Mouse (Mus musculus) brain, embryonic 18.5 days (tissue): ENCODE measurements at regions not wholly inside any gene's neighbourhood (a gene's known extent, or its start where the extent isn't known, plus 50 kb on each side); places are given as distances from the start of the nearest gene placed in this dataset.
A peak's percentile ranks its signal among the peaks of the same experiment; 100 is the strongest.
"Not testable (repeated sequence)": the region's sequence is repeated elsewhere in the genome, so short reads cannot be mapped to it uniquely, and the experiment has no call there.

ENCODE experiments used
- DNase-seq: peaks from one replicate; pipeline ENCODE4 v3.0.0-alpha.2; 2012; ENCODE audit warnings: low read depth, low spot score

GRCm38 (mm10) chr17:4871267-4871666 lies 122.9 kb upstream of the Arid1b start:
- no peak for DNase-seq

- no peak for DNase-seq
These were observed 119.7 kb upstream of the Arid1b start for GRCm38 (mm10) chr17:4874459-4874858.

DNA sequence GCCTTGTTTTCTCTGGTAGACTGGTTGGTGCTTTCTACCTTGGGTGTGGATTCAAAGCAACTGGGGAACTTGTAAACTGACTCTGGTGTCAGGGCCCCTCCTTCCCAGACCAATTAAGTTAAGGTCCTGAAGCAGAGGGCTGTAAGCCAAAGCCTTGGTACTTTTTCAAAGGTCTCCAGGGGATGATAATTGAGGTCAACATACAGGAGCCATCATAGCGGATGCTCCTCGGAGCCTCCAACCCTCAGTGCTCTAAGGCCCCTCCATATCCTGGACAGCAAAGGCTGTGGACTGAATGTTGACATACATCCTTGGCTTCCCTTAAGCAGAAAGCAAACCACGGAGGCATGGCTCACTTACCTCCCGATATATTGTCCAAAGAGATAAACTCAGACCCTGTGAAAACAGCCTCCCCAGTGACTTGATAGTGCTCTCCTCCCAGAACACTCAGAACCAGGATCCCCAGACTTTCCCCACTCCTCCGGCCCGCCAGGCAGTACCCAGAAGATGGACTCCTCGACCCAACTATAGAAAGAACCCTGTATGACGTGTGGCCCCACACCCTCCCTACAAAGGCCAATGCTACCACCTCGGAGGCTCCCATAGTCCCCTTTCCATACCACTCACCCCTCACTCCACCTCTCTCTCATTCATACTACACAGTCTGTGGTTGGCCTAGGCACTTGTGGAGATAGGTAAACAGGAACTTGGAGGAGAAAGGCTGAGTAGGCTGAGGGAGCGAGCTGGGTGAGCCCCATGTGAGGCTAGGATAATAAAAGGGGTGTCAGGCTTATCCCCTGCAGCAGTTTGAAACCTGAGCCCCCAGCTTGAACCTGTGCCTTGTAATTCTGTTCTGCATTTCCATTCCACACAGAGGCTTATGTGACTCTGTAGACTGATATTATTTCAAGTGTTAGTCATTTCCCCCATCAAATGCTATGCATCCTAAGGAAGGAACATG lies 118.8 kb upstream of the Arid1b start:
- no peak for DNase-seq

DNA sequence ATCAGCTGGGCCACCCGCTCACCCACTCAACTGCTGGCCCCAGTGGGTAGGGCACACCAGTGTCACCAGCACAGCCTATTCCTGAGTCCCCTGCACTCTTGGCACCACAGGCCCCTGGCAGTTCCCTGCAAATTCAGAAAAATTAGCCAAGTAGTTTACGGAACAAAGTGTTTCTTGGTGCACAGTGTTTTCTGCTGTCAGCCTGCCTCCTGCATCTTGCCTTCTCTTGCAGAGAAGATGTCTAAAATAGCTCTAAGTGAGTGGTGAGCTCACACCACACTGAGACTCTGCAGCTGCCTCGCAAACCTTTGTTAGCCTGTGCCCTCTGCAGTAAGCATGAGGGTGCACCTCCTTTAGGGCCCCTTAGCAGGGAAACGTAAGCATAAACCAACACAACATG lies 117.7 kb upstream of the Arid1b start:
- DNase-seq, result no peak

DNA sequence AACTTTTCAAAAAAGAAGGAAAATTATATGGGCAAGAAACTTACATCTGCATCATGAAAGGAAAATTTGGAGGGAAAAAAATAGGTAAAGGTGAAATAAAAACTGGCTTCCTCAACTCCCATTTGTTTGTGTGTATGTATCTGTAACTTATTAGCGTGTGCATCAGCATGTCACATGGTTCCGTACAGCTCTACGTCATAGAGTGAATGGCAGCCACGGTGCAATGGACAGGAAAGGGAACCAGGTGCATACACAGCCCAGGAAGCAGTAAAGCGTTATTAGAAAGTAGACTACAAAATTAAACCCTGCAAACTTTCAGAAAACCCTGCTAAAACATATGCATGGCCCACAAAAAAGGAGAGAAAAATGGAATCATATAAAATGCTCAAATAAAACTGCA lies 112.7 kb upstream of the Arid1b start:
- DNase-seq, result no peak

GRCm38 (mm10) chr17:4884083-4884482 lies 110.0 kb upstream of the Arid1b start:
- DNase-seq, result no peak

DNA sequence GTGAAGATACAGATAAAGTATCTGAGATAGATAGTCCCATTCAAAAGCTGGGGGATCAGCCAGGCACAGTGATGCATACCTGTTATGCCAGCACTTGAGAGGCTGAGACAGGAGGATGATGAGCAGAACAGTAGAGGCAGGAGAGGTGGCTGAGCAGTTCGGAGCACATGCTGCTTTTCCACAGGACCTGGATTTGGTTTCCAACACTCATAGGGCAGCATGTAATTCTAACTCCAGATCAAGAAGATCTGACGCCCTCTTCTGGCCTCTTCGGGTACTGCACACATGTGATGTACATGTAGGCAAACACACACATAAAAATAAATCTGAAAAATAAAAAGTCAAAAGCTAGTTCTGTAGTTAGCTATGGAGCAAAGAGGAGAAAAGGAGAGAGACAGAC lies 109.4 kb upstream of the Arid1b start:
- no peak for DNase-seq

DNA sequence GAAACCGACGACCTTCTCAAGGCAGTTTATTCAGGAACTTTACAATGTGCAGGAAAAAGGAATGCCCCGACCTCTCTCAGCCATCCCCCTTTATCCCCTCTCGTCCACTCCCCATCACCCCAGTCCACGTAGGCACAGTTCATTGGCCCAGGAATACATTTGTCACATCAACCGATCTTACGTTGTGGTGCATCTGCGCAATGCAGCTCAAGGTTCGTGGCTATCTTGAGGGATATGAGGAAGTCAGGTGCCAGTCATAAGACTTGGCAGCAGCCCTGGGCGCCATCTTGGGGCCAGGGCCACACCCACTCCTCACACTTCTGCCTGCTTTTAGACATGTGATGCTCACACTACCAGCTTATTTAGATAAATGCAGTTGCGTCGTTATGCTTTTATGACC lies 106.8 kb upstream of the Arid1b start:
- not testable (repeated sequence) for DNase-seq

- no peak for DNase-seq
These were observed 104.6 kb upstream of the Arid1b start for GRCm38 (mm10) chr17:4889577-4889976.

DNA sequence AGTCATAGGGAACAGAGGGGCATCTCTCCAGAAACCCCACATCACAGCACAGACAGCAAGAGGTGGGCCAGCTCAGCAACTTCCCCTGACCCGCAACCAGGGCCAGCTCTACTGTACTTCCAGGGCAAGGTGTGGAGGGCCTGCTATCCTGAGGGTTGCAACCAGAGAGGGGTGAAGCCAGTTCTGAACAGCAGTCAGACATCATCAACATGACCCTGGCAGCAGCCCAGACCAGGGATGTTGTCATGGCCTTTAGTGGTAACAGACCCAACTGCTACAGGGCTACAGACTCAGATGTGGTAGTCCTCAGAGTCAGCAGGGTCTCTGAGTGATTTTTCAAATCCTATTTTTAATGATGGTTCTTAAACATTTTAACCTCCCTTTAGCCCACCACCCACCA lies 104.0 kb upstream of the Arid1b start:
- no peak for DNase-seq

DNA sequence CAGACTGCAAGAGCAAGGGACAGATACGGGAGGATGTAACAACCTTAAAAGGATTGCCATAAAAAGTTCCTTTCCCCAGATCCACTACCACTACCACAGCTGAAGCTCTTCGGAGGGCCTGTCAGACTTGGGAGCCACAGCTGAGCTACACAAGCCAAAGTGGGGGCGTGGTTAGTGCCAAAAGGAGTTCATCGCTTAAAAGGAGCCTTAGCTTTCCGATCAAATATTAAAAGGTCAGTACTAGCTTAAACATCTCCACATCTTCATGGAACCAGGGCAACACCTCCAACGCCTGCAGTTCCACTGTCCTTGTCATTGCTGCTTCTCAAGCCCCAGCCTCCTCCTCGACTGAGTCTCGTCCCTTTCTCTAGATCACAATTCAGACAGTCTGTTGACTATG lies 102.6 kb upstream of the Arid1b start:
- no peak for DNase-seq

GRCm38 (mm10) chr17:4894756-4895330 lies 99.3 kb upstream of the Arid1b start:
- not testable (repeated sequence) for DNase-seq

DNA sequence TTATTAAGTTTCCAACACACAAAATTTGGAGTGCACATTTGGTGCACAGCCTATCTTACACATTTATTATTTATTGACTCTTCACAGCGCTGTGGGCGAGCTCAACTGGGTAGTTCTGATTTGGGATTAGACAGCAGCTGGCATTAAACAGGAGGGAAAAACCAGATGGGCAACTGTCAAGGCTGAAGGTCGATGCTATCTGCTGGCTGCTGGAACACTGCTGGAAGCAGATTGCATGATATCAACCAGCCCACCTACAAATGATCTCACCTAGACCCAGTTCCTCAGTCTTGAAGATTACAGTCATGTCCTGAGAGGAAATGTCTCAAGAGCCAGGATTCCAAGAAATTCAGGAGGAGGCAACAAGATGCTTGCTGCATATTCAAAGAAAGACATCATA lies 91.0 kb upstream of the Arid1b start:
- no peak for DNase-seq

DNA sequence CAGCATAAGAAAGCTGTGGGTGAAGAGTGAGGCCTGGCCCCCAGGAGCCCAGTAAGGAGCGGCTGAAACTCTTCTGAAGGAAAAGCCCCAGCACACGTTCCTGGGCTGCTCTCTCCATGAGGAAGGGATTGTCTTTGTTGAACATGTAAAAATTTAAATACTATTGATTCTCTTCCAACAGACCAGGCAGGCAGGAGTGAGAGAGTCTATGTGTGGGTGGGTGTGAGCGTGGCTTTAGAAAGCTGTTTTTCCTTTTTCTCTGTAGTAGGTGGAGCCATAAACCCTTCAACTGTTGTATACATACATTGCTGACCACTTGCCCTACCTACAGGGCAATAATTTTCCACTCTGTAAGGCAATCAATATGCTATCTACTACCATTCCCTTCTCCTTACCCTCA lies 87.6 kb upstream of the Arid1b start:
- no peak for DNase-seq

DNA sequence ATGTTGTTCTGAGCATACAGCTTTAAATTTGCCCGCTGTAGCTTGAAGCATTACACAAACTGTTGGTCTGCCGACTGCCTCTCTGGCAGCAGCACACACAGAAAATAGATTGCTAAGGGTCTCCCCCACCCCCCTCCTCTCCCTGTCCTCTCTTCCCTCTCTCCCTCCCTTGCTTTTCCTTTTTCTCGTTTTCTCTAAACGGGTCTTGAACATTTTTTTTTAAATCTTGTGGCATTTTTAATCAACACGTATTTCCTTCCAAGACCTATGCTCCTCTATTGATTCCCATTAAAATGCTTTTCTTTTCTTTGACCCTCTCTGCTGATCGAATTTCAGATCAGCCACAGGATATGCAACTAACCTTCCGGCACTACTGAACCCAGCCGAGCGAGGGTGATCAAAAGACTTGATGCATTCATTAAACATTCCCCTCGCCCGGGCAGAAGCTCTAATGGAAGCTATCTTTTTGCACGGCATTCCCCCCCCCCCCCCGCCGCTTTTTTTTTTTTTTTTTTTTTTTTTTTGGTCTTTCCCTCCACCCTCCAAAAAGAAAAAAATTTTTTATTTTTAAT lies 86.9 kb upstream of the Arid1b start:
- peak; percentile 74 for DNase-seq

DNA sequence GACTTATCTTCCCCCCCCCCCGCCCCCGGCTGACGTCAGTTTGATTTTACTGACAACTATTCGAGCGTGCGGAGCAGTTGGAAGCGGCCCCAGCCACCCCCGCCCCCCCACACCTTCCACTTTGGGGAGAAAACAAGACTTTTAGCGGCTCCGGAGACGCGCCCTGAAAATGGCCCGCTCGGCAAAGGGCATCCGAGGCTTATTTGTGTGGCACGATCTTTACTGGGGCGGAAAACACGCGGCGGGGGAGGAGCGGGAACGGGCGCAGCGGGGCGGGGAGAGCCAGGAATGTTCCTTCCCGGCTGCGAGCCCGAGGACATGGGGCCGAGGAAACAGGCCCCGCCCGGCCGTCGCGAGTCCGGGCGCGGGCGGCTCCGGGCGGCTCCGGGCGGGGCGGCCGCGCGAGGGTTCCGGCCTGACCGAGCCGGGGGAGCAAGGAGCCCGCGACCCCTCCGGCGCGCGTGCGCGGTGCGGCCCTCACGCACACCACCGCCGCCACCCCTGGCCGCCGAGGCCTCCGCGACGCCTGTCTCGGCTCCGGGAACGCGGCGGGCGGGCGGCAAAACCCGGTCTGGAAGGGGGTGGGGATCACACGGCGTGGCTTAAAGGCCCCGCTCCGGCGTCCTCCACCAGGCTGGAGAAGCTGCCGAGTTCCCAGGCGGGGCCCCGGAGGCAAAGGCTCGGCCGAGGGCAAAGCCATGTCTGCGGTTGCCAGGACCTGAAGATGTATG lies 86.1 kb upstream of the Arid1b start:
- peak; percentile 82 for DNase-seq

DNA sequence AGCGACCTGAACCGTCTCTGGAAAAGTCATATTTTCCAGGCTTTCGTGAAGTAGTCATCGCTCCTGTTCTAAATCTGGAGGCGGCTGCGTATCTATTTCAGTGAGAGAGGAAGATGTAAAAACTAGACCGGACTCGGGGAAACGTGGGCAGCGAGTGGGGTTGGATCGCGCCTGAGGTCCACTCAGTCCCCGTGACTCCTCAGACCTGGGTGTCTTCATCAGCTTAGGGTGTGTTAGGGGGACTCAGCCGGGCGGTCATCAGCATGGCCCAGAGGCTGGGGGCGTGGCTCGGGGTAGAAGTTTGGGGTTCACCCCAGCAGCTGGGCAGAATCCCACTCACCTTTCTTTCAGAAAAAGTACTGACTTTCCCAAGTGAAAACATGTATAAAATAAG lies 85.6 kb upstream of the Arid1b start:
- DNase-seq, result no peak

DNA sequence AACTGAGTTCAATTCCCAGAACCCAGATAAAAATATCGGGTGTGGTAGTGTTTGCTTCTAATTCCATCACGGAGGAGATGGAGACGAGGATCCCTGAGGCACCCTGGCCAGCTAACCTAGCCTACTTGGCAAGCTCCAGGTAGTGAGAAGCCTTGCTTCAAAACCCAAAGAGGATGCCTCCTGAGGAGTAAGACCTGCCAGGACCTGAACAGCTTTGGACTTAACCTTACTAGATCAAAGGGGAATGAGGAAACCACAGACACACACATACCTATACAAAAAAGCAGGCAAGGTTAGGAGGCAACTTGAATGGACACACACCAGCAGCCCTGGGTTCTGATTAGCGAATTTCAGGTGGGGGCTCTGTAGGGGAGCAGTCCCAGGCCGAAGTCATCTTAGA lies 84.0 kb upstream of the Arid1b start:
- no peak for DNase-seq

GRCm38 (mm10) chr17:4913001-4913400 lies 81.1 kb upstream of the Arid1b start:
- DNase-seq, result no peak

DNA sequence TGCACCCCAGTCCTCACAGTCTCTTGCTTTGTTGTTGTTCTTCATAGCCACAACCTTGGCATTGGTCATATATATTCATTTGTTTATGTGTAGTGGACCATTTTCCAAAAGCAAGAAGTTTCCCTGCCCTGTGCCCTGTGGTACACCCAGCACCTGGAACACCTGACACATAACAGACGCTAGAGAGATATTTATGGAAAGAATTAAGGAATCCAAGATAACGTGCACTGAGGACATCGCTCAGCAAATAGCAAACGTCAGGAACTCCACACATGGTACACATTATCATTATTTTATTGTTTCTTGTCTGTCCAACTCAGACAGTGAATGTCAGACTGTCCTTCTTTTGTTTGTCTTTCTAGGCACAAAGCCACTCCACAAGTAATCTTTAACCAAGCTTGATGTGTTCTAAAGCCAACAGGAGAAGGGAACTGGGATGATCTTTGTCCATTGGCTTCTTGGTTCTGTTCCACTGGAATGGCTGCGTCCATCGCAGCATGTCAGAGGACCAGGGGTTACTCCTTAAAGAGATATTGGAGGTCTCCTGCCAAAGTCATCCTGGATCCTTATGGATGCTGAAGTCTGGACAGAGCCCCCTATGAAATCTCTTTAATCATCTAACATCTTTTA lies 74.2 kb upstream of the Arid1b start:
- no peak for DNase-seq

GRCm38 (mm10) chr17:4921121-4921520 lies 73.0 kb upstream of the Arid1b start:
- no peak for DNase-seq

- no peak for DNase-seq
These were observed 65.5 kb upstream of the Arid1b start for GRCm38 (mm10) chr17:4928631-4929030.
